Mouse (Mus musculus): ENCODE measurements around the gene Ublcp1.

- TF ChIP-seq CTCF (IDR thresholded peaks at IDR 0.05; ENCODE audit: low read depth, low read length) = no peak
- TF ChIP-seq POLR2A (IDR thresholded peaks at IDR 0.05; ENCODE audit: borderline replicate concordance, low read depth, low read length) = no peak
Observed at GRCm38 (mm10) chr11:44468306-44468790, 1.9 kb downstream of the Ublcp1 start.

Data from bone marrow macrophage, adult 2 months (primary cell).